10 mouse cellular contexts compared by ENCODE assay signal in genomic region chr7:126696886-126697285, GRCm38 (mm10). TPM values are rescaled to one million over a fixed set of nuclear protein-coding genes. Genes with fewer than 3 reads are reported as not detected.
DNase-seq lines count a peak whose midpoint lies in the region; ATAC-seq lines count a peak whose summit lies in the region.
"Had no signal": no experiment of that assay in that cellular context is flagged by ENCODE, and none has a peak within 500 bp of the region (broad histone marks: within the 10 kb centered on the region; RNA-seq: fewer than 3 reads in every experiment).

No protein-coding gene starts in this region.

- whole genome bisulfite sequencing in heart, embryonic 10.5 days = 76% methylated on average over 3 of the region's 3 CpGs
- 73% methylated on average over 3 of the region's 3 CpGs for WGBS in forebrain, embryonic 15.5 days
- WGBS in liver, embryonic 15.5 days (ENCODE audit: insufficient replicate concordance) = 50% methylated on average over 3 of the region's 3 CpGs

- peaks cover 4% of the 10 kb centered on the region for H3K27me3 ChIP-seq in heart, embryonic 10.5 days (ENCODE audit: insufficient read depth, poor library complexity, severe bottlenecking)
- H3K27me3 ChIP-seq in forebrain, embryonic 15.5 days = no peaks in the 10 kb centered on the region
- H3K27me3 ChIP-seq in liver, embryonic 15.5 days = no peaks in the 10 kb centered on the region

- no peaks in the 10 kb centered on the region for H3K9me3 ChIP-seq in heart, embryonic 10.5 days
- no peaks in the 10 kb centered on the region for H3K9me3 ChIP-seq in forebrain, embryonic 15.5 days
- no peaks in the 10 kb centered on the region for H3K9me3 ChIP-seq in liver, embryonic 15.5 days (replicated peaks)

- peak overlapping the region; percentile 88 for H3K4me3 ChIP-seq in heart, embryonic 10.5 days
- peak overlapping the region; percentile 95 for H3K4me3 ChIP-seq in forebrain, embryonic 15.5 days
- peak overlapping the region; percentile 79 for H3K4me3 ChIP-seq in liver, embryonic 15.5 days (replicated peaks)

- peaks cover 43% of the 10 kb centered on the region for H3K4me1 ChIP-seq in heart, embryonic 10.5 days
- H3K4me1 ChIP-seq in forebrain, embryonic 15.5 days = peaks cover 41% of the 10 kb centered on the region
- peaks cover 64% of the 10 kb centered on the region for H3K4me1 ChIP-seq in liver, embryonic 15.5 days (replicated peaks)

- H3K4me2 ChIP-seq in forebrain, embryonic 15.5 days (replicated peaks) = peak overlapping the region; percentile 81
- peak overlapping the region; percentile 92 for H3K4me2 ChIP-seq in liver, embryonic 15.5 days

- H3K36me3 ChIP-seq in heart, embryonic 10.5 days = peaks cover 20% of the 10 kb centered on the region
- H3K36me3 ChIP-seq in forebrain, embryonic 15.5 days = peaks cover 26% of the 10 kb centered on the region
- H3K36me3 ChIP-seq in liver, embryonic 15.5 days (replicated peaks) = peaks cover 45% of the 10 kb centered on the region

- no peak for DNase-seq in heart, embryonic 10.5 days (ENCODE audit: low spot score)
- no peak for DNase-seq in heart, adult 9 months (ENCODE audit: low spot score in 2 of 2)
- peak; percentile 23 for DNase-seq in CD4-positive helper T cell, adult 2 months (ENCODE audit: low read depth, low spot score)
- no peak for DNase-seq in adrenal gland, postnatal 25 days
- no peak for DNase-seq in layer of hippocampus, adult 8-10 months (ENCODE audit: low spot score in 2 of 2)
- DNase-seq in left cerebral cortex, adult 9 months (ENCODE audit: low spot score in 2 of 2) = no peak
- DNase-seq: cerebellum, adult 11 months; layer of hippocampus, postnatal 36 days had no signal

- H3K27ac ChIP-seq in heart, embryonic 10.5 days = no peak overlapping the region
- no peak overlapping the region for H3K27ac ChIP-seq in forebrain, embryonic 15.5 days (replicated peaks)
- no peak overlapping the region for H3K27ac ChIP-seq in liver, embryonic 15.5 days (replicated peaks)

- ATAC-seq in forebrain, embryonic 15.5 days (replicated peaks) = no peak
- no peak for ATAC-seq in liver, embryonic 15.5 days (ENCODE audit: insufficient read depth)

- peak overlapping the region; percentile 93 for H3K9ac ChIP-seq in forebrain, embryonic 15.5 days (replicated peaks)
- H3K9ac ChIP-seq in liver, embryonic 15.5 days = peak overlapping the region; percentile 78

RNA-seq across cellular contexts. Expression of gene Slx1b, which starts 1.3 kb away (rescaled TPM):
- polyA plus RNA-seq in heart, embryonic 10.5 days (2016; fragmentation: Nextera tagmentation; extraction: Ambion mirVana) = 6.9 and 8.8 TPM in 2 replicates
- polyA plus RNA-seq in forebrain, embryonic 15.5 days (2015; fragmentation: Nextera tagmentation; extraction: Ambion mirVana) = 17.5 and 18.0 TPM in 2 replicates
- 3.0 TPM in 2 replicates for polyA plus RNA-seq in liver, embryonic 15.5 days (2015; fragmentation: Nextera tagmentation; extraction: Ambion mirVana)
- total RNA-seq in adrenal gland, postnatal 25 days (2021) = 12.8 and 17.5 TPM in 2 replicates
- total RNA-seq in layer of hippocampus, adult 8-10 months (2022) = 10 to 100 TPM; 19.7 to 21.0 (median 20.1) TPM

RNA-seq across cellular contexts. Expression of gene Bola2, which starts 1.7 kb away (rescaled TPM):
- polyA plus RNA-seq in heart, embryonic 10.5 days (2016; fragmentation: Nextera tagmentation; extraction: Ambion mirVana) = 135 and 159 TPM in 2 replicates
- 141 and 158 TPM in 2 replicates for polyA plus RNA-seq in forebrain, embryonic 15.5 days (2015; fragmentation: Nextera tagmentation; extraction: Ambion mirVana)
- 71.8 and 82.7 TPM in 2 replicates for polyA plus RNA-seq in liver, embryonic 15.5 days (2015; fragmentation: Nextera tagmentation; extraction: Ambion mirVana)
- 83.3 and 85.8 TPM in 2 replicates for total RNA-seq in adrenal gland, postnatal 25 days (2021)
- total RNA-seq in layer of hippocampus, adult 8-10 months (2022) = 100 to 1,000 TPM in 1 of 4 experiments, 10 to 100 TPM in 3; 73.9 to 105 (median 92.5) TPM

RNA-seq across cellular contexts. Expression of gene Coro1a, which starts 10.7 kb away (rescaled TPM):
- 10.0 and 21.7 TPM in 2 replicates for polyA plus RNA-seq in heart, embryonic 10.5 days (2016; fragmentation: Nextera tagmentation; extraction: Ambion mirVana)
- 99.8 and 108 TPM in 2 replicates for polyA plus RNA-seq in forebrain, embryonic 15.5 days (2015; fragmentation: Nextera tagmentation; extraction: Ambion mirVana)
- 109 and 118 TPM in 2 replicates for polyA plus RNA-seq in liver, embryonic 15.5 days (2015; fragmentation: Nextera tagmentation; extraction: Ambion mirVana)
- total RNA-seq in adrenal gland, postnatal 25 days (2021) = 3.5 and 8.0 TPM in 2 replicates
- 100 to 1,000 TPM; 119 to 166 (median 141) TPM for total RNA-seq in layer of hippocampus, adult 8-10 months (2022)

RNA-seq across cellular contexts. Expression of gene Sult1a1, which starts 20.7 kb away (rescaled TPM):
- polyA plus RNA-seq in heart, embryonic 10.5 days (2016; fragmentation: Nextera tagmentation; extraction: Ambion mirVana) = 0.34 and 0.94 TPM in 2 replicates
- 2.8 TPM in 2 replicates for polyA plus RNA-seq in forebrain, embryonic 15.5 days (2015; fragmentation: Nextera tagmentation; extraction: Ambion mirVana)
- polyA plus RNA-seq in liver, embryonic 15.5 days (2015; fragmentation: Nextera tagmentation; extraction: Ambion mirVana) = 37.8 and 52.1 TPM in 2 replicates
- total RNA-seq in adrenal gland, postnatal 25 days (2021) = 29.6 and 31.0 TPM in 2 replicates
- 10 to 100 TPM in 1 of 4 experiments, 1 to 10 TPM in 3; 6.6 to 13.0 (median 8.6) TPM for total RNA-seq in layer of hippocampus, adult 8-10 months (2022)

RNA-seq across cellular contexts. Expression of gene Sgf29, which starts 47.8 kb away (rescaled TPM):
- 36.6 and 44.3 TPM in 2 replicates for polyA plus RNA-seq in heart, embryonic 10.5 days (2016; fragmentation: Nextera tagmentation; extraction: Ambion mirVana)
- polyA plus RNA-seq in forebrain, embryonic 15.5 days (2015; fragmentation: Nextera tagmentation; extraction: Ambion mirVana) = 54.7 and 55.4 TPM in 2 replicates
- 29.1 and 31.0 TPM in 2 replicates for polyA plus RNA-seq in liver, embryonic 15.5 days (2015; fragmentation: Nextera tagmentation; extraction: Ambion mirVana)
- total RNA-seq in adrenal gland, postnatal 25 days (2021) = 37.5 and 41.1 TPM in 2 replicates
- 10 to 100 TPM; 21.7 to 34.8 (median 33.7) TPM for total RNA-seq in layer of hippocampus, adult 8-10 months (2022)
